Mouse (Mus musculus) liver, embryonic 13.5 days (tissue): Measurements from ENCODE around the gene Prr5l. TPM values are rescaled to one million over a fixed set of nuclear protein-coding genes. Genes with fewer than 3 reads are reported as not detected.

Experiments
- ATAC-seq: fragments of 200-750 bp; cut with Nextera tagmentation; 2 replicates; pipeline ENCODE4 v1.8.0; 2017; ENCODE audit warnings: low read depth, mild to moderate bottlenecking, moderate number of reproducible peaks, moderate library complexity
- DNase-seq: peaks from one replicate; pipeline ENCODE4 v3.0.0; 2022
- H3K27ac ChIP-seq: fragments of 300-500 bp; sonication (generic); 2 replicates; pipeline ENCODE4 v1.5.1; 2015; ENCODE audit warnings: moderate library complexity, mild to moderate bottlenecking, inconsistent platforms
- H3K27me3 ChIP-seq: fragments of 300-500 bp; sonication (generic); 2 replicates; pipeline ENCODE4 v1.6.1; 2015; ENCODE audit warnings: mild to moderate bottlenecking, inconsistent platforms
- H3K36me3 ChIP-seq: fragments of 300-500 bp; sonication (generic); 2 replicates; pipeline ENCODE4 v1.6.1; 2015; ENCODE audit warnings: mild to moderate bottlenecking, inconsistent platforms
- H3K4me1 ChIP-seq: fragments of 300-500 bp; sonication (generic); replicated peaks from 2 replicates; pipeline ENCODE4 v1.6.1; 2015; ENCODE audit warnings: inconsistent platforms
- H3K4me2 ChIP-seq: fragments of 300-500 bp; sonication (generic); 2 replicates; pipeline ENCODE4 v1.6.1; 2015; ENCODE audit warnings: inconsistent platforms, mild to moderate bottlenecking, moderate library complexity
- H3K4me3 ChIP-seq: fragments of 300-500 bp; sonication (generic); replicated peaks from 2 replicates; pipeline ENCODE4 v1.5.1; 2015; ENCODE audit warnings: mild to moderate bottlenecking, inconsistent platforms
- H3K9ac ChIP-seq: fragments of 300-500 bp; sonication (generic); 2 replicates; pipeline ENCODE4 v1.6.1; 2015; ENCODE audit warnings: mild to moderate bottlenecking, inconsistent platforms
- H3K9me3 ChIP-seq: fragments of 300-500 bp; sonication (generic); replicated peaks from 2 replicates; pipeline ENCODE4 v1.6.1; 2016; ENCODE audit warnings: inconsistent platforms
- WGBS: fragments of 180-500 bp; shearing (Covaris S2); methylation state at CpG from one replicate; pipeline ENCODE4 v1.1.7; 2015; ENCODE audit not compliant: insufficient replicate concordance; 5-methylcytosine and 5-hydroxymethylcytosine counted together
- polyA plus RNA-seq: library from polyadenylated mRNA; unstranded; fragments of >200 nt; fragmentation: Nextera tagmentation; extraction: Ambion mirVana; gene quantifications from 2 replicates; pipeline ENCODE4 v1.2.1, GENCODE M21; 2015

Gene Prr5l
- polyA plus RNA-seq, 1 experiment from 2014 or later: 4.1 TPM

- Histone ChIP-seq H3K27ac (no peak overlapping the region), H3K4me2 (no peak overlapping the region), H3K27me3 (no peaks in the 10 kb centered on the region), H3K9me3 (no peaks in the 10 kb centered on the region), H3K4me1 (no peaks in the 10 kb centered on the region), H3K36me3 (0 out of 2 replicates have a peak, but pooled peaks cover 3% of the 10 kb centered on the region), H3K4me3 (no peak overlapping the region), H3K9ac (no peak overlapping the region)
- DNase-seq: no peak
- ATAC-seq: no peak
- WGBS: 70% methylated on average over 10 of the region's 10 CpGs
These were observed 24.7 kb upstream of the Prr5l start for GRCm38 (mm10) chr2:101907386-101908022.

- Histone ChIP-seq H3K9ac (no peak overlapping the region), H3K27ac (no peak overlapping the region), H3K9me3 (no peaks in the 10 kb centered on the region), H3K27me3 (no peaks in the 10 kb centered on the region), H3K4me2 (0 out of 2 replicates have a peak overlapping the region, but pooled peaks have one; percentile 9), H3K4me1 (no peaks in the 10 kb centered on the region), H3K36me3 (peaks cover 7% of the 10 kb centered on the region; the same call in 1 of the 2 replicates), H3K4me3 (no peak overlapping the region)
- ATAC-seq: no peak
- WGBS: 60% methylated on average over 5 of the region's 5 CpGs
- no peak for DNase-seq
These were observed 23.5 kb upstream of the Prr5l start for GRCm38 (mm10) chr2:101906379-101906690.

- Histone ChIP-seq H3K9ac (no peak overlapping the region), H3K27ac (no peak overlapping the region)
These were observed 22.9 kb upstream of the Prr5l start for GRCm38 (mm10) chr2:101905534-101906378.

GRCm38 (mm10) chr2:101902196-101902595, 19.4 kb upstream of the Prr5l start:
- Histone ChIP-seq H3K9ac (no peak overlapping the region), H3K27ac (no peak overlapping the region), H3K27me3 (no peaks in the 10 kb centered on the region), H3K4me3 (no peak overlapping the region), H3K4me1 (no peaks in the 10 kb centered on the region), H3K9me3 (no peaks in the 10 kb centered on the region), H3K4me2 (no peak overlapping the region), H3K36me3 (peaks cover 19% of the 10 kb centered on the region)
- no peak for ATAC-seq
- WGBS: 77% methylated on average over 4 of the region's 4 CpGs
- DNase-seq: no peak

More at GRCm38 (mm10) chr2:101905534-101906378, 22.9 kb upstream of the Prr5l start:
- Histone ChIP-seq H3K9me3 (no peaks in the 10 kb centered on the region), H3K4me1 (no peaks in the 10 kb centered on the region), H3K36me3 (peaks cover 10% of the 10 kb centered on the region; the same call in 1 of the 2 replicates), H3K4me2 (peak overlapping the region; percentile 9; the same call in 1 of the 2 replicates), H3K4me3 (no peak overlapping the region), H3K27me3 (no peaks in the 10 kb centered on the region)
- DNase-seq: peak; percentile 35
- peak; percentile 61 for ATAC-seq
- WGBS: 27% methylated on average over 21 of the region's 21 CpGs

- Histone ChIP-seq H3K36me3 (peaks cover 24% of the 10 kb centered on the region), H3K9me3 (no peaks in the 10 kb centered on the region), H3K9ac (no peak overlapping the region), H3K27ac (no peak overlapping the region), H3K4me1 (no peaks in the 10 kb centered on the region), H3K4me2 (no peak overlapping the region), H3K4me3 (no peak overlapping the region), H3K27me3 (no peaks in the 10 kb centered on the region)
- no peak for DNase-seq
- ATAC-seq: no peak
- WGBS: 76% methylated on average over 10 of the region's 10 CpGs
These were observed 13.8 kb upstream of the Prr5l start for GRCm38 (mm10) chr2:101896425-101897204.

- H3K4me1 ChIP-seq: no peaks in the 10 kb centered on the region
- no peaks in the 10 kb centered on the region for H3K9me3 ChIP-seq
- no peaks in the 10 kb centered on the region for H3K27me3 ChIP-seq
- H3K4me2 ChIP-seq: no peak overlapping the region
- no peak overlapping the region for H3K9ac ChIP-seq
- H3K36me3 ChIP-seq: peaks cover 7% of the 10 kb centered on the region
- no peak overlapping the region for H3K4me3 ChIP-seq
- no peak overlapping the region for H3K27ac ChIP-seq
- ATAC-seq (no peak), DNase-seq (no peak)
- whole genome bisulfite sequencing: 68% methylated on average over 3 of the region's 3 CpGs
These were observed 11.3 kb upstream of the Prr5l start for GRCm38 (mm10) chr2:101894126-101894525.

GRCm38 (mm10) chr2:101891143-101891542, 8.3 kb upstream of the Prr5l start:
- Histone ChIP-seq H3K4me1 (peaks cover 13% of the 10 kb centered on the region), H3K9me3 (no peaks in the 10 kb centered on the region), H3K27ac (no peak overlapping the region), H3K9ac (no peak overlapping the region), H3K4me3 (no peak overlapping the region), H3K36me3 (no peaks in the 10 kb centered on the region; the same call in 1 of the 2 replicates), H3K4me2 (no peak overlapping the region), H3K27me3 (no peaks in the 10 kb centered on the region)
- DNase-seq (no peak), ATAC-seq (no peak)
- 50% methylated on average over 7 of the region's 7 CpGs for WGBS

GRCm38 (mm10) chr2:101888886-101889285, 6.1 kb upstream of the Prr5l start:
- Histone ChIP-seq H3K4me1 (peaks cover 26% of the 10 kb centered on the region), H3K4me2 (no peak overlapping the region), H3K9me3 (no peaks in the 10 kb centered on the region), H3K9ac (no peak overlapping the region), H3K27me3 (no peaks in the 10 kb centered on the region), H3K4me3 (no peak overlapping the region), H3K27ac (no peak overlapping the region), H3K36me3 (no peaks in the 10 kb centered on the region)
- 86% methylated on average over 8 of the region's 8 CpGs for WGBS
- ATAC-seq (no peak), DNase-seq (no peak)

- peak within 1 kb of the TSS; percentile 75 for H3K4me3 ChIP-seq
- peak within 1 kb of the TSS; percentile 76 for H3K4me2 ChIP-seq
- no peak within 1 kb of the TSS; the same call in 1 of the 2 replicates for H3K27ac ChIP-seq
- no peaks in the 10 kb centered on the region for H3K27me3 ChIP-seq
- WGBS: 9% methylated on average over 22 of the region's 22 CpGs
- H3K9ac ChIP-seq: peak within 1 kb of the TSS; percentile 75
- DNase-seq (peak; percentile 88), ATAC-seq (peak; percentile 97)
- H3K4me1 ChIP-seq: peaks cover 26% of the 10 kb centered on the region
- H3K36me3 ChIP-seq: no peaks in the 10 kb centered on the region
- no peaks in the 10 kb centered on the region for H3K9me3 ChIP-seq
These were observed 3.1 kb upstream of the Prr5l start, which contains the start of gene Commd9 for GRCm38 (mm10) chr2:101885768-101886438. Gene Commd9 (plus strand): TSS chr2:101886247.

GRCm38 (mm10) chr2:101884286-101884685, 1.5 kb upstream of the Prr5l start:
- Histone ChIP-seq H3K9me3 (no peaks in the 10 kb centered on the region), H3K9ac (no peak overlapping the region), H3K36me3 (no peaks in the 10 kb centered on the region), H3K4me1 (peaks cover 26% of the 10 kb centered on the region), H3K4me3 (no peak overlapping the region), H3K27ac (no peak overlapping the region), H3K4me2 (no peak overlapping the region), H3K27me3 (no peaks in the 10 kb centered on the region; the same call in 1 of the 2 replicates)
- DNase-seq (no peak), ATAC-seq (no peak)
- 61% methylated on average over 2 of the region's 2 CpGs for WGBS
